Mouse (Mus musculus) thymus, postnatal 14 days (tissue): Measurements from ENCODE around the gene Ltbp1.
"Not testable (repeated sequence)": the region's sequence is repeated elsewhere in the genome, so short reads cannot be mapped to it uniquely, and the experiment has no call there.

Source experiments
- DNase-seq: peaks from one replicate; pipeline ENCODE4 v3.0.0; 2021

Gene Ltbp1

GRCm38 (mm10) chr17:75119422-75119821 lies 114.1 kb downstream of the Ltbp1 start:
- DNase-seq: no peak

GRCm38 (mm10) chr17:75120071-75120470 lies 114.7 kb downstream of the Ltbp1 start:
- no peak for DNase-seq

DNA sequence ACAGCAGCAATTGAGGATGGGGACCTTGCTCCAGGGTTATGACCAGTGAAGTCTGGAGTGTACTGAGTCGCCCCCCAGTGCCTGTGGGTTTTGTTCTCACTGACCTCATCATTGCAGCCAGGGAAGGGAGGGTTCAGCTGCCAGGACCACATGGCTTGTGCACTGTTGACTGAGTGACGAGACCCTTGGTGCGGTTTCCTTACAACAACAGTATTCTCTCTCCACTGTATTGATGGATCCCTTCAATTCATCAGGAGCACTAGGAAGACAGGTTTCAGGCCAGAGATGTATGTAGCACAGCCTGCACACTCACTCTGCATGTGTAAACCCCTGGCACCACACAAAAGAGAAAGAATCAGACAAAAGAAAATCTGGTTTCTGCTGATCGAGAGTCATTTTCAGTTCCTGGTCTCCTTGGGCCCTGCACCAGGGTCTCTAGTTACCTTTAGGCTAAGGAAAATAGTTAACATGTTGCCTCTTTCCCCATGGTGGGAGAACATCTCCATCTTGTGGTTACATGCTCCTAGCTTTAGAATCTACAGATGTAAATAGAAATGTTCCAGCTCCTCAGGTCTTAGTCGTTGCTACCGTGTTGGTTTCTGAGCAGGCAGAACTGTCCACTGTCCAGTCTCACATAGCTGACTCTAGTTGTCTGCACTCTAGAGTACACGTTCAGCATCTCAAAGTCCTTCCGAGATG lies 117.4 kb downstream of the Ltbp1 start:
- no peak for DNase-seq

GRCm38 (mm10) chr17:75128337-75128935 lies 123.1 kb downstream of the Ltbp1 start:
- peak; percentile 33 for DNase-seq

GRCm38 (mm10) chr17:75133983-75134382 lies 128.6 kb downstream of the Ltbp1 start:
- no peak for DNase-seq

- DNase-seq: no peak
These were observed 134.4 kb downstream of the Ltbp1 start for GRCm38 (mm10) chr17:75139731-75140130.

- DNase-seq: not testable (repeated sequence)
These were observed 137.5 kb downstream of the Ltbp1 start for GRCm38 (mm10) chr17:75142845-75143244.

DNA sequence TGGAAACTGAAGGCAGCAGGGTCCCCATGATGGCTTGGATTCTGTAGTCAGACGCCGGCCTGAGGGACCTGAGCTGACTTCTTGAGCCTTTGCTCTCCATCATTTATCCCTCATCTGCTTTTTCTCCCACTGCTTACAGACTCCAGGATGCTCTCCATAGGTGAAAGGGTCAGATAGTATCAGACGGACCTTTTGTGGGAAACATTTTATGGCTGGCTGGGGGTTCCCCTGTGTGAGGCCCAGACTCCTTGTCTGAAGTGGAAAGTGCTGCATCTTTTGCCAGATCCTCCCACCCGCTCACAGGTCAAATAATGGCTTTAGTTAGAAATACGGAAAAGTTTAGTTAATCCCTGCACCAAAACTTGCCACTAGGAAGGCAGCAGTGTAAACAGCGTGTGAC lies 138.6 kb downstream of the Ltbp1 start:
- no peak for DNase-seq

- no peak for DNase-seq
These were observed 141.8 kb downstream of the Ltbp1 start for GRCm38 (mm10) chr17:75147218-75147617.

DNA sequence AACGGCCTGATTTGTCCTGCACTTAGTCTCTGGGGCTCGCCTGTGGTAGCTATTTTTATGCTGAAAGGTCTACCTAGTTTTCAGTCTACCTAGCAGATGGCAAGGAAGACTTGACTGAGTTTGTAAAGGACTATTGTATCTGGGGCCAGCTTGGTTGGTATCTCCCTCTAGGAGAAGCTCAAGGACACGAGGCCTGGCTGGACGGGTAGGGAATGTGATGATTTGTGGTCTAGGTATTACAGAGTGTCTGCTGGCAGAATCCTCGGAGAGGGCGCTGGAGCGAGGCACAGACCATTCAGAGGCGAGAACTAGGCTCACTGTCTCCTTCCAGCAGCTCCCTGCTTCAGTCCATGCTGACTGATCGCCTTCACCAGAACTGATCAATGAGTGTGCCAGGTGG lies 146.4 kb downstream of the Ltbp1 start:
- DNase-seq: no peak

GRCm38 (mm10) chr17:75153088-75153487 lies 147.7 kb downstream of the Ltbp1 start:
- no peak for DNase-seq

DNA sequence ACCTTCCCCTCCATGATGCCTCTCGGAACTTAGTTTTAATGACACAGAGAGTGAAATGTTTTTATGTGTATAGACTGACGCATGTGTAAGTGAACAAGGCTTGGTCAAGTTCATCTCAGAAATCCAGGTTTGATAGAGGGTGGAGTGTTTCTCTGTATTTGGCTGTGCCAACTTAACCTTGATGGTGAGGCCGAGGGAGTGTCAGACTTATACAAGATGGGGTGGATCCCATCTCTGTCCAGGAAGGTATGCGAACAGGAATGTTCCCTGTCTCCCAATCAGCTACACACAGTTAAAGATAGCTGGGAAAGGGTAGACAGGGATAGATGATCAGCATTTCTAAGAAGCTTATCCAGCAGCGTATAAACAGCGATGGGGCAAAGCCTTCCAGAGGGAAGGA lies 153.0 kb downstream of the Ltbp1 start:
- no peak for DNase-seq

DNA sequence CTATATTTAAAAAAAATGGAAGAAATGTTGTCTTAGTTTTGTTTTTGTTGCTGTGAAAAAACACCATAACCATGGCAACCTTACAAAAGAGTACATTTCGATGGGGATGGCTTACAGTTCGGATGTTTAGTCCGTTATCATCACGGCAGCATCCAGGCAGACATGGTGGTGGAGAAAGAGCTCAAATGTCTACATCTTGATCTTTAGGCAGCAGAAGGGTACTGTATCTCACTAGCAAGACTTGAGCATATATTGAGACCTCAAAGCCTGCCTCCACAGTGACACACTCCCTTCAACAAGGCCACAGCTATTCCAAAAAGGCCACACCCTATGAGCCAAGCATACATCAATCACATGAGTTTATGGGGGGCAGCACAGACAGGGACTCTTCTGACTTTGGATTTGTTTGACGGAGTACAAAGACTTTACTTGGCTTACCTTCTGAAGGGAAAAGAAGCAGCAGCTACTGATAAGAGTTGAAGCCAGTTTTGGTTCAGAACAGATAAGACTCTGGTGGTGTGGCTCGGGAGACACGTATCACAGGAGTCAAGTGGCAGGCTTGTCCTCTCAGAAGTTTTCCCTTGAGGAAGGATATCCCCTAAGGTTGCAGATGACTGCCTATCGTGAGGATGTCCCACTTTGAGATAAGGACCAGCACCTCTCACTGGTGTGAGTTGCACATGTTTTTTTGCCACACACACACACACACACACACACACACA lies 153.9 kb downstream of the Ltbp1 start:
- DNase-seq: no peak

DNA sequence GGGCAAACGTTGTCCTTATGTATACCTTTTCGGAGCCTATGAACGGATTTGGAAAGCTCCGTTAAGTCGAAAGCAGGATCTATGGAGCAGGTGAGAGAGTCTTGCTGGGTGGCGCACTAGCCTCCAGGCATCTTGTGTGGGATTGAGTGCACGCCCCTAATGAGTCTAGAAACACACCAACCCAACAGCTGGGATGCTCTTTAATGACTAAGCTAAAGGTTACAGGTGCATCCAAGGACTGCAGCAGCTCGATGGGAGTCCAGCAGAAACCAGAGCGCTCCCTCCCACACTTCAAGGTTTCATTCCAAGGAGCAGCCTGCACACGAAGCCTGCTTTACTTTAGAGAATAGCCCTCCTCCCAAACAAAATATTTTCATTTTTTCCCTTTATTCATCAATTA lies 155.7 kb downstream of the Ltbp1 start:
- DNase-seq: no peak

DNA sequence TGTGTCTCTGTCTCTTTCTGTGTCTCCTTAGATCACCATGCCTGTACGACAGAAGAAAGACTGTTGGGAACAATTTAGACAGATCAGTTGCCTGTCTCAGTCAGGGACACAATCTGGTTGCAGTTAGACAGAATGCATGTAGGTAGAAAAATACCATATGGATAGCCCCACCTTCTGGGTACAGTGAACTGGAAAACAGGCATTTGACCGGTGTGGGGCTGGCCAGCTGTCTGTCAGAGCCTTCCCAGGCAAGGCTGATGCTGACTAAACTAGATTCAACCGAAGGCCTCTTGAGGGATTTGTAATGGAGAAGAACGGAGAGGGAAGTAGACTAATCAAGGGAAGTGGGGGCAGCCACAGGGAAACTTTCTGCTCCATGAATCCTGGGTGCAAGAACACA lies 156.6 kb downstream of the Ltbp1 start:
- no peak for DNase-seq

DNA sequence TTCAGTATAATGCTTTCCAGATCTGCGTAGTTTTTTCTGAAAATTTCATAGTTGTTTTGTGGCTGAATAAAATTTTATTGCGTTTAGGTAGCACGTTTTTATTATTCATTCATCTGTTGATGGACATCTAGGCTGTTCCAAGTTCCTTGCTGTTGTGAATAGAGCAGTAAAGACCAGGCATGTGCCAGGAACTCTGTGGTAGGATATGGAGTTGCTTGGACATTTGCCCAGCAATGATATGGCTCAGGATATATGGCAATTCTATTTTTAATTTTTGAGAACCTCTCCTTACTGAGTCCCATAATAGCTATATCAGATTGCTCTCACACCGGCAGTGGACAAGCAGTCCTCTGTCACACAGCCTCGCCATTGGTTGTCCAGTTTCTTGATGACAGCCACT lies 159.2 kb downstream of the Ltbp1 start:
- no peak for DNase-seq

- DNase-seq: no peak
These were observed 163.3 kb downstream of the Ltbp1 start for GRCm38 (mm10) chr17:75168572-75169200.

- no peak for DNase-seq
These were observed 166.3 kb downstream of the Ltbp1 start for GRCm38 (mm10) chr17:75171659-75172058.

DNA sequence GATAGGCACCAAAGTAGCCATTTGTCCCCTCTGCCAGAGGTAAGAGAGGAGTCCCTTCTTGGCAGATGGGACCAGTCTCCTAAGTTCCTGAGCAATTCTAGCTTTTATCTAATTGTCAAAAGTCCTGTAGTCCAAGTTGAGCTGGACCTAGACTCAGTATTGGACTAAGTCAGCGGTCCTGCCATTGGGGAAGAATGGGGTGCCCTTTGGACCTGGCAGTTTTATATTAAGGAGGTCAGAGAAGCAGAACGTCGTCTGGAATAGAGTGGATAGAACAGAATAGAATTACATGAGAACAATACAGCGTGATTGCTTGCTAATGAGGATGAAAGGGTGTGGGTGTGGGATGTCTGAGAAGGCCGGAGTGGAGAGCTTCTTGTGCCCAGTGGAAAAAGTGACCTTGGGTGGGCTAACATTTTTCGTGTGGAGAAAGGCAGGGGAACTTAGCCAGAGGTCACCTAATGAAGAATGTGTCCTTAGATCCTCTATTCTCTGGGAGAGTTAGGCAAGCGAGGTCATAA lies 167.4 kb downstream of the Ltbp1 start:
- DNase-seq: no peak

DNA sequence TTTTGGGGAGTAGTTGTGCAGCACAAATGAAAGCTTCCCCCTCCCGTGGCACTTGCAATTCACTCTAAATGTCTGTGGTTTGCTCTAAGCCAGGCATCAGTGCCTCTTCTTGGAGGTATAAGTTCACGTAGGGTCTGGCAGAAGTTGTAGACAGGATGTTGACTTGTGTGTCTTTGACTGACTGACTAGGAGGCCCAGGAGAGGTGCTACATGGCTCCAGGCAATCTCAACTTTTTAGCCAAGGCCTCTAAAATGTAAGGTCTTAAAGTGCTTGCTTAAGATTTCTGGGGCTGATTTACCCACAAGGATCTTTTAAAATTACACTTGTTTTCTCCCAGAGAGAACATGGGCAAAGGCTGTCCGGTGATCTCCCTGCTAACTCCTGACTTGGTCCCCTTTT lies 169.1 kb downstream of the Ltbp1 start:
- DNase-seq: no peak

- DNase-seq: no peak
These were observed 172.8 kb downstream of the Ltbp1 start for GRCm38 (mm10) chr17:75177920-75178867.

GRCm38 (mm10) chr17:75179001-75179400 lies 173.6 kb downstream of the Ltbp1 start:
- DNase-seq: no peak
